Mouse (Mus musculus): ENCODE data around the gene Eid1.

GRCm38 (mm10) chr2:125651563-125651962 lies 21.3 kb upstream of the Eid1 start:
- TF ChIP-seq CTCF (IDR thresholded peaks at IDR 0.05; ENCODE audit: insufficient read depth, low read depth, low read length) (no peak), POLR2A (IDR thresholded peaks at IDR 0.05; ENCODE audit: insufficient read depth, low read depth, low read length) (no peak)

Measured in olfactory bulb, adult 2 months (tissue).